Mouse (Mus musculus) spleen, embryonic (tissue): ENCODE measurements at regions not wholly inside any gene's neighbourhood (a gene's known extent, or its start where the extent isn't known, plus 50 kb on each side); places are given as distances from the start of the nearest gene placed in this dataset.

ENCODE experiments used
- CTCF ChIA-PET: fragments of 350-600 bp; sonication (Branson Sonifier 250); formaldehyde crosslinking; loops from one replicate; lab custom pipeline; 2022; lab: Charles Lee

DNA sequence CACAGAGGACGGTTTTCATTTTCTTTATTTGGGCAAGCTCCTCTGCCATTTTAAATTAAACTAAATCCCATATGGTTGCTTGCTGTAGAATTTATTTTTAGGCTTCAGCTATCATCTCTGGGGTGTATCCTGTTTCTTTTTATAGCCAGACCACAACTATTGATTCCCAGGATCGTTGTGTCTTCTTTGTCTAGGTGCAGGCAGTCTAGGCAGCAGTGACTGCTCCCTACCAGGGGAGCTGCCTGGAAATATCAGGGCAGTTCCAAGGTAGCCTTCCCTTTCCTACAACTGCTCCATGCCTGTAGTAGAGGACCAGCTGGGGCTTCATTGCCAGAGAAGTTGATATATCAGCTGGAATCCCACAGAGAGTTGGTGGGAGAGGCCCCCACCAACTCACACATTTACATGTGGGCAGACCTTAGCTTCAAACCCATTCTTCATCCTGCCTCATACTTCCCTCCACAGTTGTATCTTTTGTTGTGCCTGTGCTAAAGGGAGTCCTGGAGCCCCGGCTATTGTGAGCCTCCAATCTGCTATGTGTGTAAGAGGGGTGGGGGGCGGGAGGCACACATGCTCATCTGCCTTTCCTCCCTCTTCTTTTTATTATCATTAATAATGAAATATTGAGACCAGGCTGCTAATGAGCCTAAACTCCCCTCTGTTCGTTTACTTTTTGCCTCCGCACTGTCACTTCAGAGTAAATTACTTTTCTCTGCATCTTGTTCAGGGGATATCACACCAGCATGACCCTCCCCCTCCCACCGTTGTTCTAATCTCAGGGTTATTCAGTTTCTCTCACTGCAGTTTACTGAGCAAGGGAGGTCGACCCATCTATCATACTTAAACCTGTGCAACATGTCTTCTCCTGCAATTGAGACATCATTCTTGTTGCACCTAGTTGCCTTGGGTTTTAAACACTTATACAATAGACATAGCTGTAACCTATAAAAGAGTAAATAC, 576.3 kb upstream of the Plxna2 start:
- CTCF ChIA-PET: no interaction called here

DNA sequence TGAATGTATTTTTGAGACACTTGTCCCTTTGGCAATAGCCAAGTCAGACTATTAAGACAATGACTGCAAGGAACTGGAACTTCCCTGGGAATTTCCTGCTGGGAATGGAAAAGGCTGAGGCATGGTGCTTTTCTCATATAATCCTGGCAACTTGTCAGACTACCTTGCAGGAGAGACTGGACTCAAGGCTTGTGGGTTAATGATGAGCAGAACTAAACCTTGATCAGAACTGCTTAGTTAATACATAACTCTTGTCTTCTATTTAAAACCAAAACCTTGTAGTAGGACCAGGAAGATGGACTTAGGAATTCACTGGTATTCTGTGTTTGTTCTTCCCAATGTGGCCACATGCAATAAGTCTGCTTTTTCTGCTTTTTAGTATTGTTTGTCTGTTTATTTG, 579.3 kb upstream of the Plxna2 start:
- CTCF ChIA-PET: no interaction called here

DNA sequence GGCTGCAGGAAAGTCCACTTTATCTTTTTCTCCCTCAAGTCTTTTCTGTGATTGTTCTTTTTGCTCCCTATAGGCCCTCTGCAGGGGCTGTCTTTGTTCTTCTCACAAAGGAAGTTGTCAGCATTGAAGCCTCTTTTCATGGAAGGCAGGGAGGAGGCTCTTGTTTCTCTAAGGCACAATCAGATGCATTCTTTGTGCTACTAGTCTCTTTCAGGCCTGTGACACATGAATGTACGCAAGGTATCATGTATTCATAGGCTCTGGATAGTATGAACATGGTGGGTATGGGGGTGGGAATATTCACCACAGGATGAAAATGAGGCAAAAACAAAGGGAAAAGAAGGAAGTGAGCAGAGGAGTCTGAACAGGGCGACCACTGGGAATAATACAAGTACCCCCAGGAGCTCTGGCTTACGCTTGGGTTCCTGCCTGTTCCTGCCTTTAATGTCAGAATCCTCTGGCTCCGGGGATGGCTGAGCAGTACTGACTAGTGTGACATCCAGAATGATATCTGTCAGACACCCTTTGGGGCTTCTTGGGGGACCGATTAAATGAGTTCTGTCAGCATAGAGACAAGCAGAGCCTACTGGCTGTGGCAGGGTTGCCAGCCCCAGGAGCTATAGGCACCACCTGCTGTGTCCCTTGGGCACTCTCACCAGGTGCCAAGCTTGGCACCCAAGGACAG, 583.7 kb upstream of the Plxna2 start:
- CTCF ChIA-PET: no interaction called here

DNA sequence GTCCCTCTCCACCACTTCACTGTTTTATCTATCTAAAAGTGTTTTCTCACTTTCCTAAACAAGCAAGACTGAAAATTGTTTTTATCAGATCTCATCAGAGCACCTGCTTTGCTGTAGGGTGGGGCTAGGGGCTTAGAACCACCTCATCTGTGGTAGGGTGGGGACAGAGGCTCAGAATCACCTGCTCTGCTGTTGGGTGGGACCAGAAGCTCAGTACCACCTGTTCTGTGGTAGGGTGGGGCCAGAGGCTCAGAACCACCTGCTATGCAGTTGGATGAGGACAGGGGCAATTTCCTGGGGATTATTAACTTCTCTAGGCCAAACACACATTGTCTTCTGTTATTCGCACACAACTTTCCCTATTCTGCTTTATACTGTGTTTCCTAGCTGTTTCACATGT, 585.4 kb upstream of the Plxna2 start:
- CTCF ChIA-PET: no interaction called here

DNA sequence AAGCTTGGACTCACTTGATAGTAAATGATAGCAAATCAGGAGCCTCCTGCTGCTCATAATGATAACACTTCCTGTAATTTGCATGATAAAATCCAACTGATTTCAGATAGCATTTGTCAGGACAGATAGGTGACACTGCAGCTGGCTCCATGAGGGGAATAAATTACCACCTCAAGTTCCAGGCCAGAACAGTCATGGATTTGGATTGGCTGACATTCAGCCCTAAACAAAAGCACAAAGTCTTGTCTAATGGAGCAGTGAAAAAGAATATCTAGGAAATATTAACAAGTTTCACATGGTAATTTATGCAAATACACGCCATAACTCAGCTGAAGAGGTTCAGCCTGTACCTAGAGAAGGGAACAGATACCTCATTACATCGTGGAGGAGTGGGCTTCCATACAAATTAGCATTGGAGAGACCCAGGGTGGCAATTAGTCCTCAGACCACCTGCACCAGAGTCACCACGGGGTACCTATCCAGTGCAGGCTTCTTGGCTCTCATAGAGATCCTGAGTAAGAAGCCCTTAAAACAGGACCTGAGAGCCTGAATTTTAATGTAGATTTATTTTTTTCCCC, 587.3 kb upstream of the Plxna2 start:
- CTCF ChIA-PET: no interaction called here

DNA sequence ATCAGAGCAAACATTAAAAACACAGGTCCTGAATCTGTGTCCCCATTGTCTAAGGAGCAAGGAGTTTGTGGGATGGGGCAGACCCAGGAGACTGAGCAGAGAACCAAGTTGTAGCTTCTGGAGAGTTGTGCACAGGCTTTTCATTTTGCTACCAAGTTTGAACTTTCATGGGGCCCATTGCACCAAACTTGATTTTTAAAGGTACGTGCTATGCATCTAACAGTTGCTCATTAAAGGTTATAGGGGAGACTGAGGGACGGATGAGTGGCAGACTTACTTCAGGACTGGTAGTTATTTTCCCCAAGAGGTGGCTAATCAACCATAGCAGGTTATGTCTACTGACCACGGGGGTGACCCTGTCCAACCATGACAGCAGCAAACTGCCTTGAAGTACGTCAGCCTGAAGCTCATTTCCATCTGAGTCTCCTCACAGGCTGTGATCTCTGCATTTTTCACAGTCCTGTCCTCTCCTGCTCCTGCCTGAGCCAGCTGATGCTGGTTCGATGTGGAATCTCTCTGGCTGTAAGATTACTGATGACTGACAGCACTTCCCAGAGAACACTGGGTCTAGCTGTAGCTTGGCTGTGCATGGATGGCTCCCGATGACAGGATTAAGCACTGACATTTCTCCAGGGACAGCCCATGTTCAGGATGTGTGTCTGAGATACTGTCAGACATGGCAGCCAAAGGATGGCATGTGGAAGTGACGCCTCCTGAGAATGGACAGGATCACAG, 590.9 kb upstream of the Plxna2 start:
- CTCF ChIA-PET: no interaction called here

DNA sequence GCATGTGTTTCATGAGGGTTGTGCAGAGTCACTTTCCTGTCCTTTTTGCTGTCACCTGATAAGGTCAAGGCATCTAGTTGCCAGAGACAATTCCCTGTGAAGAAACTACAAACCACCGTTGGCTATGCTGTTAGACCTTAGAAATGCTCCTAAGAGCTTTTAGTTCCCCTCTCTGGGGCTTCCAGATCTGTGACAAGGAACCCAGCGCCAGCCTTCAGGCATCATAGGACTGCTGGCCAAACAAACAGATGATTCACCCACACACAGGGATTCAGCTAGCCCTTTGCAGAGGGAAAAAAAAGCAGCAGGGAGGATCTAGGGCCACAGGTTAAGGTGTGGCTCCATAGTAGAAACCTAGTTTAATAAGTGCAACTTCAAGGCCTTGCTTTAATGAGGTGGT, 591.8 kb upstream of the Plxna2 start:
- CTCF ChIA-PET: no interaction called here

DNA sequence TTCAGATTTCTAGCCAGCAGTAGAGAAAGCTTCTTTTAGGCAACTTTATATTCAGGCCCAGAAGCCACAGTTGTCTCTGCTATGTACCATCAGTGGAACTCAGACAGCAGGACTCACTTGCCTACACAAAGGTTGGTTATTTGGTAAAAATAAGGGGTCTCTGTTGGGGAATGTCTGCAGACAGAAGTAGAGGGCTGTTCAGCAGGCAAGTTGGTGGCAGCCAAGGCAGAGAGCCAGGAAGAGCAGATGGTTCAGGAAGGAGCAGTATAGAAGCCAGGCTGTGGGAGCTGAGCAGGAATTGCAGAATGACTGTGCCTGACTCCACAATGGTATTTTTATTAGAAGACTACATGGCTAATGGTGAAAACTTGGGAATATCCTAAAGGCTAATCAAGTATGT, 598.7 kb upstream of the Plxna2 start:
- CTCF ChIA-PET: no interaction called here

DNA sequence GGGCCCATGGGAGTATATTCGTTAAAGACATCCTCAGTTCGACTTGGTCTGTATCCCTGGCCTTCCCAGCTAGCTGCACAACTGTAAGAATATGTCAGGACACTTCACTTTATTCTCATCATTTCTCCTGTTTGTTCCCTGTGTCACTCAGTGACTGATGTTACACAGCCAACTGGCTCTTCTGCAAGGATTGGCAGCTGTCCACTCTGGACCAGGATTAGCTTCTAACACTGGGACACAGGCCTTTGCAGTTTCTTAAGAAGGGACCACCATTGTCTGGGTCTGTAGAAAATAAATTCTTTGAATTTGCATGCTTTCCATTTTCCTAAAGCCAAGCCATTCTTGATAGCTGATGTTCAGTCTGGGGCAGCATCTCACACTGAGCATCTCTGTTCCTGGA, 622.1 kb upstream of the Camk1g start:
- CTCF ChIA-PET: no interaction called here

DNA sequence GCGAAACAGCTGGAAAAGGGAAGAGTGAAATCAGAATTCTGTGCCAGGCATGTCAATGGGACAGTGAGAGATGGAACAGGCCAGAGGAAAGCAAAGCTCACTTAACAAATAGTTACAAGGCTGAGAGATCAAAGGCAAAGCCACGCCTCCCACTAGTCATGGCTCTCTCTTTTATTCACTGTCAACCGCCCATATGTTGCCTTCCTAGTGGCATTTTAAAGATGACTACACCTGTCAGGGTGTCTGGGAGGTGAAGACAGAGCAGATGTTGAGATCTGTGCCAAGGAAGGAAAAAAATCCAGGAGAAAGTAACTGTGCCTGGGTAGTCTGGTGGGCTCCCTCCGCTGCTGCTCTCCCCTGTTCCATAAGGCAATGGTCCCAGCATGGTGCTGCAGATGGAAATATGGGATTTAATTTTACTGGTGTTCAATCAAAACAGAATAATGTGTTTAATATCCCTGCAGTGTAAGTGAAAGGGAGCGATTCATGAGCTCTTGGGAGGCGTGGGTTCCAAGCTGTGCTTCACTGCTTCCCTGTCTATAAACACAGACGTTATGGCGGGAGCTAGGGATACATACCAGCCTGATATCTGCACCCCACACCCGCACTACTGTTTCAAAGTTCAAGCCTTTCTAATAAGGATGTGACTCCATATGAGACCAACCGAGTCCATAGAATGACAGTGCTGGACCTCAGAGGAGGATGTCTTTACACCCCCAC, 620.0 kb upstream of the Camk1g start:
- CTCF ChIA-PET: interaction anchor here (0.5 kb wide), 1 partner anchor 14 kb away, joined by 3 read pairs; no protein-coding TSS in a partner anchor

DNA sequence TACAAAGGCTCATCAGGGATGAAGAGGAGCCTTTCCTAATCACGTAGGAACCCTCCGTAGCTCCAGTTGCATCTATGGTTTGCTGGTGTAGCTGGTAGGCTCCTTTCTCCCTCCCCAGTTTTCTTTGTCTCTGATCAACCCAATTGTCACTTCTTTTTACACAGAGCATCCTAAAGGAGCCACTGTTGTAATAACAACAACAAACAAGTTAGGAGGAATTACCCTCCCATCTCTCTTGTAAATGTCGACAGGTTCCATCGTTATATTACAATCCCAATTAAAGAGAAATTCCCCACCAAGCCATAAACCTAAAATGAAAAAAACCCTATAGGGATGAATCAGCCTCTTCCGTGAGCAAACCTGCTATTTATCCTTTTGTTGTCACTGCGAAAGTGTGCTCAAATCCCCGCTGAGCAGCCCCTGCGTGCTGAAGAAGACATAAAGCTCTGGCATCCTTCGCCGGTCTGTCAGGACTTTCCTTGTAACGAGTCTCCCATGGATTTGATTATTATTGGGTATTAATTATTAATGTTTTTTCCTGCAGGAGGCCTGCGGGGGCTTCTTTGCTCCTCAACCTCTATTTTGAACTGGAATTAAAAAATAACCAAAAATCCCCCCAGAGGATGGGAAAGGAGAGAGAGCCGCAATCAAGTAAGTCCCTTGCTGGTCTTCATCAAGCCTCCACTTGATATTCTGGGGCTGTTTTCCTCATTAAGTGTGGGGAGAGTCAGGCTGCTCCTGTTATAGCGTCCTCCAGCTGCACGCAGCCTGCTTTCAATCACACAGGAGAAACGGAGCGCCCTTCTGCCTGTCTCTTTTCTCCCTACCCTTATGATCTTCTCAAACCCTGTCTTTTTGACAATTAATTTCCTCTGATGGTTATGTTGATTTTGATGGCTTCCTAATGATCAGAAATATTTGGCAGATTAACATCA, 619.1 kb upstream of the Camk1g start:
- CTCF ChIA-PET: no interaction called here

DNA sequence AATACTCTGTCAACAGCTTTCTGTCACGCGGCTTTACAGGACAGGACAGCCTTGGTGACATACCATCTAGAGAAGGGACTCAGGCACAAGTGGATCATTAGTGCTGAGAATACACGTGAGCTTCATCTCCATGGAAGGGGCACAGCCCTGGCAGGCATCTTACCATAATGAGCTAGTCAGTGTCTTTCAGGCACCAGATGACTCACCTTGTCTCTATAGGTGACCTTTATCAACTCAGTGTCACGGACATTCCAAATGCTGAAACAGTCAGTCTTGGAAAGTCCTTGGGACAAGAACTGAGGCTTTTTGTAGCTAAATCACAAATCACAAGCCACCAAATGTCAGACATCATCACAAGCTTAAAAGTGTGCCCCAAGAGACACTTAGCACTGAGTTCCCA, 610.5 kb upstream of the Camk1g start:
- CTCF ChIA-PET: no interaction called here

DNA sequence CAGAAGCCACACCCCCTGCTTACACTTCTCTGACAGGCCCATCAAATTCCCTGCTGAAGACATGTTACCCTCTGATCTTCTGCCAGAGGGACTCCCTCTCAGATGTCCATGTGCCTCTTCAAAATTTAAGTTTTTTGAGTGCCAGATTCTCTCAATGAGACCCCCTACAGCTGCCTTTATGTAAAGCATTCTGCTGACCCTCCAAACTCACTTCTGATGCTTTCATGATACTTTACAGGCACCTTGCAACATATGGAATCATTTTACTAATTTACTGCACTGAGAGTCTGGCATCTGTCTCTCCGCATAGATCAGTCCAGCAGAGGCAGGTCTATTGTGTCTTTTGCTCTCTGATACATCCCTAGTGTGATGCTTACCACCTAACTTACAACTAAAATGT, 601.4 kb upstream of the Camk1g start:
- CTCF ChIA-PET: no interaction called here

DNA sequence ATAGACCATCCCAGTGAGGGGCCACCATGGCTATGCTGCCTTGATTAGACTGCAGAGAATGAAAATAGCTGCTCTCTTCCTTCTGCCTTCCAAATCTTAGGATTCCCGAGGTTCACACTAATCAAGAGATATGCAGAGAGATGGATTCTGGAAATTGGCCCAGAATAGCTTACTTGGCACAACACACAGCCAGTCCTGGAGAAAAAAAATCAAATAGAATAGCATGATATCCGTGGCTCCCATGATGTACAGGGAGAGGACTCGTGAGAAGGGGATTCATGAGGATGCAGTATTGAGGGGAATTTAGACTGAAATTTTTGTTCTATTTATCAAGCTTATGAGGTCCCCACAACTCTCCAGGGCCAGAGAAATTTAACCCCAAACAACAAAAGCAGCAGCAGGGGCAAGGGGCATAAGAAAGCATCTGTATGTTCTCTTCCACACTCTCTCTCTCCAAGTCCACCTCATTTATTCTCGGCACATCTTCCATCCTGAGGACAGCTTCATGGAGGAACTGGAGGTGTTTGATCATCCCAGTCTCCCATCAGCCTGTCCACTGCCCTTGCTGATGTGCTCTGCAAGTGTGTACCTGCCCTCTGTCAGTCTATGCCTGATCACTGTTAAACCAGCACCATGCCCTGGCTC, 599.3 kb upstream of the Camk1g start:
- CTCF ChIA-PET: no interaction called here

DNA sequence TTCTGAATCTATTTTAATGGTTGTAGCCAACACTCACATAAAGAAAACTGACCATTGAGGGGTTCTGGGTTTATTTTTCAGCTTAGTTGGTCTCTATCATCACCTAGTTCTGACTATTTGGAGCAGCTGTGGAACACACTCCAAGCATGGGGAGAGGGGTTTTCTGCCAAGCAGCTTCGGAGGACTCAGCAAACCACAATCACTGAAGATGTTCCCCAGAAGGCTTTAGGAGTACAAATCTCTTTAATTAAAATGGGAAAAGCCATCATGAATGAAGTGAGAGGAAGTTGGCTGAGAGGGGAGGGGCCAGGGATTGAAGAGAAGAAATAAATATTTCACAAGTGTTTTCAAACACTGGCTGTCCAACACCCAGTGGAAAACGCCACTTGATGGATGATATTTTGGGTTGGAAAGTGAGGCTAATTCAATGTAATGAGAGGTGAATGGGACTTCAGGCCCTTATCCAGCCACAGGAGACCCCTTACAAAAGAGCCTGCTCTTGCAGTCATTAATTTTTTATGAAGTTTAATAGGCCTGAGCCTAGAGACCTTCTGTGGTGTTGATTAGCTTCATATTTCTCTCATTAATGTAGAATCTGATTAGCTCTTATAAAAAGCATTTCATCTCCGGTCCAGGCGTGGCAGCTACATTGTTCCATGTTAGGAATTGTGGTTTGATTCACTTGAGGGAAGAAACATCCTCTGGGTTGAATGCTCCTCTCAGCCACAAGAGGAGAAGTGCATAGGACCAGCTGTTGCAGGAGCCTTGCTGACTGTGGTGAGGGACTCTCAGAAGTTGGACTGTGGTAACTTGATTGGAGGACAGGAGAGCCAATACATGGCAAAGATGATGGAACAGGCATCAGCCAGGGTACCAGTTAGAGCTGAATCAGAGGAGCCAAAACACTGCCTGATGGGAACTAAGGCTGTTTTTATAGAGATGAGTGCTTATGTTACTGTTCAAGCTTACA, 598.1 kb upstream of the Camk1g start:
- CTCF ChIA-PET: no interaction called here

DNA sequence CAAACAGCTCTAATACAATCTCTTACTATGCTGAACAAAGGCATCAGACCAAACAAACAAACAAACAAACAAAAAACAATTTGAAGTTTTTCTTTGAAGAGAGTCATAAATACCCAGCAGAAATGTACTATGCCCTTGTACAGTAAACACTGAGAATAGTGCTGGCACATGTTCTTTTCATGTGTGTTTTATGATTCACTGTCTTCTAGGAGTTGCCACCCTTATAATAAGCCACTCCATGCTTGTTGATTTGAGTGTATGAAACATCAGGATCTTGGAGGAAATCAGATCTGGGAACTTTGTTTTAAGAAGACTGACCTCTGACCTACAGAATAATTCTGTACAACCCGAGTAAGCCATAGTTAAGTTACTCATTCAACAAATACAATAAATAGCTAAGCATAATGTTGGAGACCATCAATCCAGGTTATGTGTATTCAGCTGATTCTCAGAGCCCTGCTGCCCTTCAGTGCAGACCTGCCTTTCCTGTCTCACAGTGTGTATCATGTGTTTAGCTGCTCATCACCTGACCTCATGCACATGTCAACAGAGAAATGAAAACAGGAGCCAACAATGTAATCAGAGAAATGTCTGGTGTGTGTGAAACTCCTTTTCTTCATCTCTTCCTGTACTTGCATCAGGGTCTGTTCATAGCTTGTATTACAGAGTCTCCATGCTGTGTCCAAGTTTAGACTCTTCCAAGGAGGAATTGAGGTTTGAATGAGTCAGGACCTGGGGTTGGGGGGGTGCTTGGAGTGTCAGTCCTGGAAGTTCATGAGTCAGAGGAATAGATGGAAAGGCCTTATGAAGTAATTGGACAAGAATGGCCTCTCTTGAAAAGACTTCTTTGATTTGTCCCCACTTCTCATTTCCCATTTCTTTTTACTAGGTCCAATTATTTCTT, 596.8 kb upstream of the Camk1g start:
- CTCF ChIA-PET: no interaction called here

DNA sequence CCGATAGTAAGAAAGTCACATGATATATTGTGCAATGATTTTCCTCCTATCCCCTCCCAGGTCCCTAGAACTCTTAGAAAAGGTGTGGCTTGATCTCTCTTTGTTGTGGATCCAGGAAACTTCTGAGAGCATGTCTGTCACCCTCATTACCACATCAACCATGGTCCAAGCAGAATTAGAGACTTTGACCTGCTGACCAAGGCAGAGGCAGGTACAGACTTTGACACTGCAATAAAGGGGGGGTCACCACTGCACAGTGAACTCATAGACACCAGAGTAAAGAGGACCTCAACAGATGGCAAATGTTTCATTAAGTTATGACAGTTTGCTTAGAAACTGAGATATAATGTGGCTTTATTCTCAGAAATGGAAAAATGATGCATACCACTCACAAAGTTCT, 595.2 kb upstream of the Camk1g start:
- CTCF ChIA-PET: no interaction called here
